13 mouse cellular contexts compared by ENCODE assay signal in genomic region chr16:16560718-16561117, GRCm38 (mm10). TPM values are rescaled to one million over a fixed set of nuclear protein-coding genes. Genes with fewer than 3 reads are reported as not detected.
A peak's percentile ranks its signal among the peaks of the same experiment; 100 is the strongest.
DNase-seq lines count a peak whose midpoint lies in the region; ATAC-seq and TF ChIP-seq lines count a peak whose summit lies in the region.
"Had no signal": no experiment of that assay in that cellular context is flagged by ENCODE, and none has a peak within 500 bp of the region (broad histone marks: within the 10 kb centered on the region; RNA-seq: fewer than 3 reads in every experiment).

No protein-coding gene starts in this region.

- no peak overlapping the region for H3K4me2 ChIP-seq in hindbrain, embryonic 12.5 days (replicated peaks)
- no peak overlapping the region for H3K4me2 ChIP-seq in hindbrain, embryonic 13.5 days
- no peak overlapping the region for H3K4me2 ChIP-seq in midbrain, embryonic 12.5 days (replicated peaks)
- H3K4me2 ChIP-seq in midbrain, postnatal 0 days (ENCODE audit: low read depth, low read length, poor library complexity, severe bottlenecking): no peak overlapping the region

- peaks cover 14% of the 10 kb centered on the region for H3K4me1 ChIP-seq in hindbrain, embryonic 12.5 days
- H3K4me1 ChIP-seq in hindbrain, embryonic 13.5 days (replicated peaks): peaks cover 22% of the 10 kb centered on the region
- H3K4me1 ChIP-seq in midbrain, embryonic 12.5 days: peaks cover 22% of the 10 kb centered on the region
- H3K4me1 ChIP-seq in midbrain, postnatal 0 days (ENCODE audit: insufficient read depth, low read length): peaks cover 8% of the 10 kb centered on the region; the same call in 1 of the 2 replicates

- no peaks in the 10 kb centered on the region for H3K36me3 ChIP-seq in hindbrain, embryonic 12.5 days
- H3K36me3 ChIP-seq in hindbrain, embryonic 13.5 days: no peaks in the 10 kb centered on the region
- H3K36me3 ChIP-seq in midbrain, embryonic 12.5 days: no peaks in the 10 kb centered on the region
- no peaks in the 10 kb centered on the region for H3K36me3 ChIP-seq in midbrain, postnatal 0 days (ENCODE audit: insufficient read depth, low read length)
- H3K36me3 ChIP-seq in macrophage (ENCODE audit: inconsistent target): no peaks in the 10 kb centered on the region
- H3K36me3 ChIP-seq: embryonic facial prominence, embryonic 15.5 days; G1E had no signal

- ATAC-seq in hindbrain, embryonic 12.5 days (ENCODE audit: low FRiP score): no peak
- no peak for ATAC-seq in hindbrain, embryonic 13.5 days (ENCODE audit: low FRiP score)
- no peak for ATAC-seq in midbrain, embryonic 12.5 days (ENCODE audit: low FRiP score, low read depth)
- ATAC-seq in midbrain, postnatal 0 days (ENCODE audit: low FRiP score): no peak

- no peak for TF ChIP-seq POLR2A in brain, embryonic 14.5 days (IDR thresholded peaks at IDR 0.05; ENCODE audit: borderline replicate concordance, extremely low read depth, insufficient read depth, insufficient read length, poor library complexity, severe bottlenecking)

- H3K79me2 ChIP-seq in macrophage (ENCODE audit: inconsistent target): peaks cover 100% of the 10 kb centered on the region

- H3K9me3 ChIP-seq in hindbrain, embryonic 12.5 days (replicated peaks): no peaks in the 10 kb centered on the region
- H3K9me3 ChIP-seq in hindbrain, embryonic 13.5 days: no peaks in the 10 kb centered on the region
- no peaks in the 10 kb centered on the region for H3K9me3 ChIP-seq in midbrain, embryonic 12.5 days
- H3K9me3 ChIP-seq in midbrain, postnatal 0 days (ENCODE audit: low read length): no peaks in the 10 kb centered on the region
- H3K9me3 ChIP-seq: embryonic facial prominence, embryonic 15.5 days; G1E had no signal

- H3K27me3 ChIP-seq in hindbrain, embryonic 12.5 days: no peaks in the 10 kb centered on the region
- H3K27me3 ChIP-seq in hindbrain, embryonic 13.5 days: no peaks in the 10 kb centered on the region
- peaks cover 4% of the 10 kb centered on the region; the same call in 1 of the 2 replicates for H3K27me3 ChIP-seq in midbrain, embryonic 12.5 days
- H3K27me3 ChIP-seq in midbrain, postnatal 0 days (ENCODE audit: insufficient read depth, low read length): no peaks in the 10 kb centered on the region
- H3K27me3 ChIP-seq: embryonic facial prominence, embryonic 15.5 days had no signal

- H3K27ac ChIP-seq in hindbrain, embryonic 12.5 days: 0 out of 2 replicates have a peak overlapping the region, but pooled peaks have one; percentile 23
- H3K27ac ChIP-seq in hindbrain, embryonic 13.5 days: no peak overlapping the region
- peak overlapping the region; percentile 60; the same call in 1 of the 2 replicates for H3K27ac ChIP-seq in midbrain, embryonic 12.5 days (replicated peaks)
- no peak overlapping the region for H3K27ac ChIP-seq in midbrain, postnatal 0 days (ENCODE audit: low read depth, low read length)
- H3K27ac ChIP-seq in macrophage: peak overlapping the region; percentile 100
- H3K27ac ChIP-seq: embryonic facial prominence, embryonic 15.5 days; heart, adult 2 months had no signal

- H3K9ac ChIP-seq in hindbrain, embryonic 12.5 days: no peak overlapping the region
- no peak overlapping the region for H3K9ac ChIP-seq in hindbrain, embryonic 13.5 days
- H3K9ac ChIP-seq in midbrain, embryonic 12.5 days (replicated peaks): no peak overlapping the region
- H3K9ac ChIP-seq in midbrain, postnatal 0 days (replicated peaks; ENCODE audit: low read length, poor library complexity, severe bottlenecking): no peak overlapping the region
- H3K9ac ChIP-seq: embryonic facial prominence, embryonic 15.5 days had no signal

- no peak for TF ChIP-seq CTCF in midbrain, postnatal 0 days (IDR thresholded peaks at IDR 0.05)
- no peak for TF ChIP-seq CTCF in brain, embryonic 14.5 days (IDR thresholded peaks at IDR 0.05; ENCODE audit: borderline replicate concordance, extremely low read depth, insufficient read depth, insufficient read length)

- no peak for DNase-seq in midbrain, postnatal 0 days (ENCODE audit: low spot score)
- peak; percentile 9 for DNase-seq in brain, embryonic 14.5 days (ENCODE audit: low read depth)
- no peak for DNase-seq in urinary bladder, postnatal 25 days (ENCODE audit: low spot score)
- DNase-seq: lung, adult 2 months; lung, postnatal 4 days; thymus, postnatal 4 days had no signal

- H3K4me3 ChIP-seq in hindbrain, embryonic 12.5 days: no peak overlapping the region
- H3K4me3 ChIP-seq in hindbrain, embryonic 13.5 days: no peak overlapping the region
- no peak overlapping the region for H3K4me3 ChIP-seq in midbrain, embryonic 12.5 days
- no peak overlapping the region; the same call in 1 of the 2 replicates for H3K4me3 ChIP-seq in midbrain, postnatal 0 days (ENCODE audit: low read depth, low read length)
- H3K4me3 ChIP-seq in macrophage (ENCODE audit: inconsistent target): no peak overlapping the region
- H3K4me3 ChIP-seq: embryonic facial prominence, embryonic 15.5 days; heart, adult 2 months had no signal

RNA-seq across cellular contexts. Expression of gene Fgd4, which starts 39.6 kb away (rescaled TPM):
- polyA plus RNA-seq in hindbrain, embryonic 12.5 days (2016; fragmentation: Nextera tagmentation; extraction: Ambion mirVana): 23.6 and 24.7 TPM in 2 replicates
- polyA plus RNA-seq in hindbrain, embryonic 13.5 days (2015; fragmentation: Nextera tagmentation; extraction: Ambion mirVana): 24.5 and 25.0 TPM in 2 replicates
- 26.9 and 27.6 TPM in 2 replicates for polyA plus RNA-seq in midbrain, embryonic 12.5 days (2016; fragmentation: Nextera tagmentation; extraction: Ambion mirVana)
- 36.3 and 38.1 TPM in 2 replicates for total RNA-seq in midbrain, postnatal 0 days (2014; rRNA removed)
- polyA plus RNA-seq in midbrain, postnatal 0 days (2015; fragmentation: Nextera tagmentation; extraction: Ambion mirVana): 9.2 and 11.7 TPM in 2 replicates
- 13.1 and 15.5 TPM in 2 replicates for polyA plus RNA-seq in brain, embryonic 14.5 days (2012; rRNA removed)
- total RNA-seq in macrophage (2018; cell fraction: chromatin; rRNA removed): 100 to 1,000 TPM in 24 of 26 experiments, 10 to 100 TPM in 2; 39.3 to 674 (median 405) TPM
- 100 to 1,000 TPM in 4 of 26 experiments, 10 to 100 TPM in 22; 41.9 to 112 (median 87.0) TPM for total RNA-seq in macrophage (2018; cell fraction: cytosol; rRNA removed)
- total RNA-seq in macrophage (2018; cell fraction: nucleus; rRNA removed): 100 to 1,000 TPM in 24 of 26 experiments, 10 to 100 TPM in 2; 65.7 to 534 (median 251) TPM
- polyA plus RNA-seq in macrophage (2018): 41.3 to 60.1 TPM (median 48.0 TPM) in 3 replicates

Comparison
In these comparisons a context has a peak if more than half of its experiments do, and no peak if none do; other contexts are left out.
1. H3K27ac ChIP-seq: peak in hindbrain, embryonic 12.5 days (single experiment), midbrain, embryonic 12.5 days (single experiment) and macrophage (single experiment); none in hindbrain, embryonic 13.5 days (single experiment) and midbrain, postnatal 0 days (single experiment).